Comparison of ENCODE assay signal across 24 mouse cellular contexts in genomic region chr14:12802995-12803394, GRCm38 (mm10). TPM values are rescaled to one million over a fixed set of nuclear protein-coding genes. Genes with fewer than 3 reads are reported as not detected.
A peak's percentile ranks its signal among the peaks of the same experiment; 100 is the strongest.
DNase-seq lines count a peak whose midpoint lies in the region; ATAC-seq and TF ChIP-seq lines count a peak whose summit lies in the region.
"Had no signal": no experiment of that assay in that cellular context is flagged by ENCODE, and none has a peak within 500 bp of the region (broad histone marks: within the 10 kb centered on the region; RNA-seq: fewer than 3 reads in every experiment).

No protein-coding gene starts in this region.

- no peak for TF ChIP-seq CTCF in forebrain, postnatal 0 days (IDR thresholded peaks at IDR 0.05; ENCODE audit: low read depth)
- no peak for TF ChIP-seq CTCF in hindbrain, postnatal 0 days (IDR thresholded peaks at IDR 0.05; ENCODE audit: low read depth)

- no peak for DNase-seq in forebrain, postnatal 0 days
- no peak for DNase-seq in hindbrain, postnatal 0 days (ENCODE audit: low spot score)
- DNase-seq in hindbrain, embryonic 10.5 days (ENCODE audit: low spot score): no peak
- no peak for DNase-seq in thymus, postnatal 25 days
- no peak for DNase-seq in left cerebral cortex, postnatal 14 days (ENCODE audit: low spot score in 2 of 2)
- DNase-seq: adrenal gland, adult 8-10 months; B cell, adult 2 months; cerebellum, adult 11-12 months; cerebellum, postnatal 36 days; gastrocnemius, postnatal 14 days; kidney, adult 8-10 months; kidney, postnatal 25 days; left cerebral cortex, postnatal 4 days; liver; thymus, postnatal 14 days had no signal

- H3K4me2 ChIP-seq in forebrain, postnatal 0 days (ENCODE audit: low read depth): no peak overlapping the region
- H3K4me2 ChIP-seq in forebrain, embryonic 12.5 days: no peak overlapping the region
- no peak overlapping the region for H3K4me2 ChIP-seq in hindbrain, postnatal 0 days (ENCODE audit: low read depth, low read length)
- no peak overlapping the region for H3K4me2 ChIP-seq in heart, embryonic 16.5 days (ENCODE audit: low read depth, low read length)
- H3K4me2 ChIP-seq: hindbrain, embryonic 12.5 days; midbrain, embryonic 11.5 days; neural tube, embryonic 12.5 days had no signal

- no peaks in the 10 kb centered on the region for H3K36me3 ChIP-seq in forebrain, postnatal 0 days (ENCODE audit: insufficient read depth)
- H3K36me3 ChIP-seq in forebrain, embryonic 12.5 days (replicated peaks): no peaks in the 10 kb centered on the region
- H3K36me3 ChIP-seq in hindbrain, postnatal 0 days (ENCODE audit: insufficient read depth, low read length): no peaks in the 10 kb centered on the region
- H3K36me3 ChIP-seq in hindbrain, embryonic 10.5 days: no peaks in the 10 kb centered on the region
- no peaks in the 10 kb centered on the region for H3K36me3 ChIP-seq in heart, embryonic 16.5 days (ENCODE audit: control insufficient read depth, insufficient read depth)
- H3K36me3 ChIP-seq: forebrain, embryonic 10.5 days; hindbrain, embryonic 12.5 days; neural tube, embryonic 12.5 days had no signal

- 0 out of 2 replicates have a peak, but pooled peaks have one; percentile 40 for ATAC-seq in forebrain, postnatal 0 days
- ATAC-seq in forebrain, embryonic 12.5 days (ENCODE audit: low FRiP score): no peak
- ATAC-seq in hindbrain, postnatal 0 days: 0 out of 2 replicates have a peak, but pooled peaks have one; percentile 29
- ATAC-seq in heart, embryonic 16.5 days (replicated peaks; ENCODE audit: extremely low read depth, insufficient read depth, low FRiP score): peak; percentile 97
- ATAC-seq: inflammation-experienced regulatory T-cells, adult 6 months; lung, postnatal 0 days had no signal

- no peak overlapping the region for H3K9ac ChIP-seq in forebrain, postnatal 0 days
- H3K9ac ChIP-seq in forebrain, embryonic 12.5 days: no peak overlapping the region
- no peak overlapping the region for H3K9ac ChIP-seq in hindbrain, postnatal 0 days (replicated peaks; ENCODE audit: low read length)
- no peak overlapping the region for H3K9ac ChIP-seq in heart, embryonic 16.5 days (ENCODE audit: low read length)
- H3K9ac ChIP-seq: hindbrain, embryonic 12.5 days; neural tube, embryonic 12.5 days had no signal

- no peaks in the 10 kb centered on the region for H3K9me3 ChIP-seq in forebrain, postnatal 0 days (ENCODE audit: low read length)
- H3K9me3 ChIP-seq in forebrain, embryonic 12.5 days: no peaks in the 10 kb centered on the region
- H3K9me3 ChIP-seq in hindbrain, postnatal 0 days (ENCODE audit: low read length): no peaks in the 10 kb centered on the region
- no peaks in the 10 kb centered on the region for H3K9me3 ChIP-seq in hindbrain, embryonic 10.5 days
- no peaks in the 10 kb centered on the region for H3K9me3 ChIP-seq in heart, embryonic 16.5 days (replicated peaks; ENCODE audit: control insufficient read depth, low read length)
- H3K9me3 ChIP-seq: forebrain, embryonic 10.5 days; hindbrain, embryonic 12.5 days; neural tube, embryonic 12.5 days had no signal

- intact Hi-C loops in left cerebral cortex, postnatal 14 days (cut with DNase I): no loop called here

- no peak overlapping the region for H3K4me3 ChIP-seq in forebrain, postnatal 0 days (ENCODE audit: low read depth, low read length)
- no peak overlapping the region for H3K4me3 ChIP-seq in forebrain, embryonic 12.5 days (replicated peaks)
- no peak overlapping the region for H3K4me3 ChIP-seq in hindbrain, postnatal 0 days (ENCODE audit: low read length)
- no peak overlapping the region for H3K4me3 ChIP-seq in hindbrain, embryonic 10.5 days
- no peak overlapping the region for H3K4me3 ChIP-seq in heart, embryonic 16.5 days (ENCODE audit: low read length)
- H3K4me3 ChIP-seq: forebrain, embryonic 10.5 days; hindbrain, embryonic 12.5 days; neural tube, embryonic 12.5 days had no signal

- H3K27ac ChIP-seq in forebrain, postnatal 0 days (ENCODE audit: low read depth, low read length): no peak overlapping the region
- no peak overlapping the region for H3K27ac ChIP-seq in forebrain, embryonic 12.5 days
- no peak overlapping the region for H3K27ac ChIP-seq in hindbrain, postnatal 0 days
- no peak overlapping the region for H3K27ac ChIP-seq in hindbrain, embryonic 10.5 days
- no peak overlapping the region for H3K27ac ChIP-seq in heart, embryonic 16.5 days (ENCODE audit: low read length)
- H3K27ac ChIP-seq: forebrain, embryonic 10.5 days; hindbrain, embryonic 12.5 days; neural tube, embryonic 12.5 days had no signal

- no peaks in the 10 kb centered on the region for H3K27me3 ChIP-seq in forebrain, postnatal 0 days (ENCODE audit: insufficient read depth, low read length)
- H3K27me3 ChIP-seq in forebrain, embryonic 12.5 days: no peaks in the 10 kb centered on the region
- no peaks in the 10 kb centered on the region for H3K27me3 ChIP-seq in hindbrain, postnatal 0 days (ENCODE audit: insufficient read depth, low read length)
- no peaks in the 10 kb centered on the region for H3K27me3 ChIP-seq in hindbrain, embryonic 10.5 days (ENCODE audit: insufficient read depth, poor library complexity, severe bottlenecking)
- no peaks in the 10 kb centered on the region for H3K27me3 ChIP-seq in heart, embryonic 16.5 days (ENCODE audit: control insufficient read depth, insufficient read depth, low read length)
- H3K27me3 ChIP-seq: hindbrain, embryonic 12.5 days; neural tube, embryonic 12.5 days had no signal

- WGBS in forebrain, postnatal 0 days: 54% methylated on average over 1 of the region's 1 CpGs
- 87% methylated on average over 1 of the region's 1 CpGs for WGBS in forebrain, embryonic 12.5 days
- WGBS in hindbrain, postnatal 0 days: 64% methylated on average over 1 of the region's 1 CpGs
- 78% methylated on average over 1 of the region's 1 CpGs for WGBS in hindbrain, embryonic 10.5 days
- WGBS in heart, embryonic 16.5 days: 26% methylated on average over 1 of the region's 1 CpGs

- H3K4me1 ChIP-seq in forebrain, postnatal 0 days (ENCODE audit: insufficient read depth): no peaks in the 10 kb centered on the region
- H3K4me1 ChIP-seq in forebrain, embryonic 12.5 days: no peaks in the 10 kb centered on the region
- no peaks in the 10 kb centered on the region for H3K4me1 ChIP-seq in hindbrain, postnatal 0 days (ENCODE audit: insufficient read depth, low read length)
- H3K4me1 ChIP-seq in hindbrain, embryonic 10.5 days (replicated peaks): no peaks in the 10 kb centered on the region
- H3K4me1 ChIP-seq in heart, embryonic 16.5 days (ENCODE audit: control insufficient read depth, insufficient read depth, low read length): no peaks in the 10 kb centered on the region; the same call in 1 of the 2 replicates
- H3K4me1 ChIP-seq: forebrain, embryonic 10.5 days; hindbrain, embryonic 12.5 days; neural tube, embryonic 12.5 days had no signal

RNA-seq across cellular contexts. Expression of gene Cadps, which starts 19.9 kb away (rescaled TPM):
- 154 and 164 TPM in 2 replicates for total RNA-seq in forebrain, postnatal 0 days (2014; rRNA removed)
- polyA plus RNA-seq in forebrain, postnatal 0 days (2015; fragmentation: Nextera tagmentation; extraction: Ambion mirVana): 16.9 and 27.2 TPM in 2 replicates
- 15.1 and 15.9 TPM in 2 replicates for polyA plus RNA-seq in forebrain, embryonic 12.5 days (2016; fragmentation: Nextera tagmentation; extraction: Ambion mirVana)
- total RNA-seq in hindbrain, postnatal 0 days (2014; rRNA removed): 176 and 190 TPM in 2 replicates
- polyA plus RNA-seq in hindbrain, postnatal 0 days (2015; fragmentation: Nextera tagmentation; extraction: Ambion mirVana): 31.1 and 33.4 TPM in 2 replicates
- 4.3 and 7.8 TPM in 2 replicates for polyA plus RNA-seq in hindbrain, embryonic 10.5 days (2016; fragmentation: Nextera tagmentation; extraction: Ambion mirVana)
- polyA plus RNA-seq in heart, embryonic 16.5 days (2015; fragmentation: Nextera tagmentation; extraction: Ambion mirVana): 0.41 and 0.56 TPM in 2 replicates
- 100 to 1,000 TPM; 227 to 241 TPM for total RNA-seq in left cerebral cortex, postnatal 14 days (2021)
- polyA plus RNA-seq: liver, embryonic 16.5 days had no signal
